Mouse (Mus musculus) E14TG2a.4 (cell line): ENCODE measurements around the gene Gjc2.

Source experiments
- H3K27me3 ChIP-seq: 2 replicates; pipeline ENCODE4 v1.6.1; 2014; ENCODE audit warnings: low read length, control low read depth; ENCODE audit not compliant: insufficient read depth
- H3K36me3 ChIP-seq: 2 replicates; pipeline ENCODE4 v1.6.1; 2014; ENCODE audit warnings: low read length, control low read depth; ENCODE audit not compliant: insufficient read depth
- H3K4me1 ChIP-seq: replicated peaks from 2 replicates; pipeline ENCODE4 v1.6.1; 2014; ENCODE audit warnings: low read depth, low read length, control low read depth
- H3K4me3 ChIP-seq: replicated peaks from 2 replicates; pipeline ENCODE4 v1.5.1; 2014; ENCODE audit warnings: mild to moderate bottlenecking, low read length
- H3K9me3 ChIP-seq: 2 replicates; pipeline ENCODE4 v1.6.1; 2014; ENCODE audit warnings: low read length, control low read depth
- CTCF ChIP-seq: conservative IDR thresholded peaks from 2 replicates; pipeline ENCODE4 v1.5.1; 2014; ENCODE audit warnings: low read length
- NANOG ChIP-seq: IDR thresholded peaks from 2 replicates; pipeline ENCODE4 v1.6.1; 2014; ENCODE audit warnings: borderline replicate concordance, low read length, mixed read lengths
- POU5F1 ChIP-seq: IDR thresholded peaks from 2 replicates; pipeline ENCODE4 v1.6.1; 2014; ENCODE audit warnings: low read length, borderline replicate concordance

Gene Gjc2

DNA sequence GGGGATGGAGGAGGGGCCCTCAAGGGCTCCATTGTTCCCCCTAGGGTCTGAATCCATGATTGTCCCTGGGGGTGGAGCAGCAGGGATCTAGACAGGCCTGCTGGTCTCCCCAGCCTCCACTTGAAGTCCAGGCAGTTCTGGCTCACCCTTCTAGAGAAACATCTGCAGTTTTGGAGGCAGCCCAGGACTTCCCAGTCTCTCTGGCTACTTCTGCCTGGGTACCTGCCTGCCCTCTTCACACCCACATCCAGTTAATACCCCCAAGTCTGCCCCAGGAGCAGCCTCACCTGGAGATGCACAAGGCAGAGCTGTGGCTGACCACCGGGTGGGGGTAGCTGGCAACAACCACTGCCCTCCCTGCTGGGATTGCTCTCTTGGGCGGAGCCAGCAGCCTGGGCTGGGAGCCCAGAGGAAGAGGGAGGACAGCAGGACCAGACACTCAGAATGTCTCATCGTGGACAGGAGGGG, at the start of gene Gjc2:
Gene Gjc2 (minus strand): TSS at position 350 of the 468 bp plus-strand sequence.
- TF ChIP-seq CTCF: no peak
- H3K4me1 ChIP-seq: peaks cover 34% of the 10 kb centered on the region
- H3K36me3 ChIP-seq: peaks cover 63% of the 10 kb centered on the region

DNA sequence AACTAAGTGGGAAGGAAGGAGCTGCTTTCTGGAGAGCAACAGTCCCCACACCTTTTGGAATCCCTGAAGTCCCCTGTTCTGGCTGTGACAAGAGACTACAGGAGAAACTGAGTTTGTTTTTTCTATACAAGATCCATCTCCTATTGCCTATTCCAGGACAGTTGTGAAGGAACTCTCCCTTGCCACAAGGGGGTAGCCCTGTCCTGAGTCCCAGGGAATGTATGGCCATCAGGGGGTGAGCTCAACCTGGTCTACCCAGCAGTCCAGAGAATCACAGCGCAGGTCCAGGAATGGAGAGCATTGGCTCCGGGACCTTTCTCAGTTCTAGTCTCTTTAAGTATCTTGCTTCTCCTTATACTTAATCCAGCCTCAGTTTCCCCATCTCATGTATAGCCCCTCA, 49.8 kb upstream of the Gjc2 start:
- peaks cover 21% of the 10 kb centered on the region for H3K4me1 ChIP-seq
- H3K27me3 ChIP-seq: no peaks in the 10 kb centered on the region

More for the DNA sequence above, at the start of gene Gjc2:
- no peaks in the 10 kb centered on the region for H3K9me3 ChIP-seq
- H3K4me3 ChIP-seq: no peak within 1 kb of the TSS
- H3K27me3 ChIP-seq: peaks cover 18% of the 10 kb centered on the region

DNA sequence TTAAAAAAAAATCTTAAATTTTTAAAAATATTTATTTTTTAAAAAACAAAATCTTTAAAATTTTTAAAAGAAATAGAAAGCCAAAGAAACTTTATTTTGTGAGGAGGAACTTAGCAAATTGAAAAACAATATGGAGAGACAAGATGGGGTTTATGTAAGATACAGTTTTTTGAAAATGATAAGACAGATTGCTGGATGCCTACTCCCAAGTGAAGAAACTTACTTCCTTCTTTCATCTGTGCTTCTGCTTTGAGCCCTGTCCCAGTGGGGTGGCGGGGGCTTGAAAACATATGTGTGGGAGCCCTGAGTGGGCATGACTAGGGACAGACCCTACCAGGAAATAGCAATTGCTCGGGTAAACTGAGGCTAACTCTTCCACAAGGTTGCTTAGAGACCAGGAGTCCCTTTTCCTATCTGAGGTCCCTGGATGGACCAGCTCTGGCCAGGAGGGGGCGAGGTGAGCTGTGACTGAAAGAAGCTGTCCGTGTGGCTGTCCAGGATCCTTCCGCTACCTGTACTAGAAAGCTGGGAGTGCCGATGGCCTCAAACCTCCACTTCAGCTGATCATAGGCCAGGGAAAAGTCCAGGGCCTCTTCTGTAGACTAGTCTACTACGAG, 47.2 kb upstream of the Gjc2 start:
- Histone ChIP-seq H3K9me3 (no peaks in the 10 kb centered on the region), H3K4me1 (peaks cover 42% of the 10 kb centered on the region), H3K4me3 (no peak overlapping the region), H3K36me3 (peaks cover 17% of the 10 kb centered on the region), H3K27me3 (no peaks in the 10 kb centered on the region)
- TF ChIP-seq CTCF (peak; percentile 53), POU5F1 (no peak)

More for the DNA sequence above, 49.8 kb upstream of the Gjc2 start:
- Histone ChIP-seq H3K36me3 (no peaks in the 10 kb centered on the region), H3K4me3 (no peak overlapping the region), H3K9me3 (no peaks in the 10 kb centered on the region)
- no peak; the same call in 1 of the 2 replicates for TF ChIP-seq CTCF
- TF ChIP-seq POU5F1: no peak
- TF ChIP-seq NANOG: no peak

DNA sequence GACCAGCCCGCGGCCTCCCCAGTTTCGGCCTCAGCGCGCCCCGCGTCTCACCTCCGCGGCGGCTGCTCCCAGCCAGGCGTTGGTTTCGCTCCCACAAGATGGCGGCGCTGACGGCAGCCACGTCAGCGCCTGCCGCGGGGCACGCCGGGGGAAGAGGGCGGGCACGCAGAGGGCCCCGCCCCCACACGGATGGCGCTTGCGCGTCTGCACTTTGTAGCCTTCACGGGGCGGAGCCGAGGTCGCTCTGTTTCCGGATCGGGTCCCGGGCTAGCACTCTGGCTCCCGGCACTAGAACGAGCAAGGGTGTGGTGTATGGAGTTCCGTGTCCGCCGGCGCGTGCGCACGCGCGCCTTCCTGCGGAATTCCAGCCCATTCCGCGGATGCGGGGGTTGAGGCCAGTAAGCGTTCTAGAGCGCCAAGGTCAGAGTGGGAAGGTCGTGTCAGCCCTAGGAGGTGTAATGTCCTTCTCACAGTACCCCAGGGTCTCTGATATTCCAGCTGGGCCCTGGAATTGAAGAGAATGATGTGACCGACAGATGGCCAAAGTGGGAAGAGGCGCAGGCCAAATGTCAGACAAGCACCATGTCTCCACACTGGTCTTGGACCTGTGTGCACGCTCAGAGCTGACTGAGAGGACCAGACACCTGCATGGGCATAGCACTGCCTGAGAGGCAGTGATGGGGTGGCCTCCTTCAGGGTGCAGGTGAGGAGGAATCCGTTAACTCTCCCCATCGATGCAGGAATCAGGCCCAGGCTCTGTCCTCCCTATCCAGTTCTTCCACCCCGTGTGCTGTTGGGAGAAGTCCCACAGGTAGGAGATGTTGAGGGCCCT, 45.3 kb upstream of the Gjc2 start, which contains the start of gene Arf1:
Gene Arf1 (minus strand): TSS at position 149 of the 832 bp plus-strand sequence.
- no peaks in the 10 kb centered on the region for H3K9me3 ChIP-seq
- no peak for TF ChIP-seq NANOG
- TF ChIP-seq CTCF: no peak
- no peak for TF ChIP-seq POU5F1
- peaks cover 56% of the 10 kb centered on the region for H3K4me1 ChIP-seq
- peak within 1 kb of the TSS; percentile 99 for H3K4me3 ChIP-seq
- peaks cover 36% of the 10 kb centered on the region for H3K36me3 ChIP-seq
- no peaks in the 10 kb centered on the region for H3K27me3 ChIP-seq

DNA sequence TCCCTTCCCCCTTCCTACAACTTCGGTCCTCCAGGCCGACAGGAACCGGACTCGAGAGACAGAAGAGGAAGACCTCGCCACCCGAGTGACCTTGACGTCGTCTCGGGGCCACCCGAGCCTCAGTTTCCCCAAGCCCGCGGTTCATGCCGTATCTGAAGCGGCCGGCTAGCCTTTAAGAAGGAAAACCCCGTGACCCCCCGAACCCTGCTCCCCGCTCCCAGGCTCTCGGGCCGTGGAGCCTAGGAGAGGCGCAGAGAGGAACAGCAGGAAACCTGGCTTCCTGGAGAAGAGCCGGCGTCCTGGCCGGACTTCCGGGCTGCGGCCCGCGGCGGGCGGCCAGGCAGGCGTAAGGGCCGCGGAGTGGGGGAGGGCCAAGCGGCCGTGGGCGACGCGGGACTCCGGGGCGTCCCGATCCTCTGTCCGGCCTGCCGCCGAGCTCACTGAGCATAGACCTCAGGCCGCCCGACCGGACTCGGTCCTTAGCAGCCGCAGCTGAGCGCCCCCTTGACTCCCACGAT, 44.6 kb upstream of the Gjc2 start:
- peak overlapping the region; percentile 99 for H3K4me3 ChIP-seq
- TF ChIP-seq NANOG: no peak
- TF ChIP-seq CTCF: no peak
- TF ChIP-seq POU5F1: no peak
- peaks cover 63% of the 10 kb centered on the region for H3K4me1 ChIP-seq
- peaks cover 42% of the 10 kb centered on the region for H3K36me3 ChIP-seq
- H3K9me3 ChIP-seq: no peaks in the 10 kb centered on the region
- no peaks in the 10 kb centered on the region for H3K27me3 ChIP-seq

DNA sequence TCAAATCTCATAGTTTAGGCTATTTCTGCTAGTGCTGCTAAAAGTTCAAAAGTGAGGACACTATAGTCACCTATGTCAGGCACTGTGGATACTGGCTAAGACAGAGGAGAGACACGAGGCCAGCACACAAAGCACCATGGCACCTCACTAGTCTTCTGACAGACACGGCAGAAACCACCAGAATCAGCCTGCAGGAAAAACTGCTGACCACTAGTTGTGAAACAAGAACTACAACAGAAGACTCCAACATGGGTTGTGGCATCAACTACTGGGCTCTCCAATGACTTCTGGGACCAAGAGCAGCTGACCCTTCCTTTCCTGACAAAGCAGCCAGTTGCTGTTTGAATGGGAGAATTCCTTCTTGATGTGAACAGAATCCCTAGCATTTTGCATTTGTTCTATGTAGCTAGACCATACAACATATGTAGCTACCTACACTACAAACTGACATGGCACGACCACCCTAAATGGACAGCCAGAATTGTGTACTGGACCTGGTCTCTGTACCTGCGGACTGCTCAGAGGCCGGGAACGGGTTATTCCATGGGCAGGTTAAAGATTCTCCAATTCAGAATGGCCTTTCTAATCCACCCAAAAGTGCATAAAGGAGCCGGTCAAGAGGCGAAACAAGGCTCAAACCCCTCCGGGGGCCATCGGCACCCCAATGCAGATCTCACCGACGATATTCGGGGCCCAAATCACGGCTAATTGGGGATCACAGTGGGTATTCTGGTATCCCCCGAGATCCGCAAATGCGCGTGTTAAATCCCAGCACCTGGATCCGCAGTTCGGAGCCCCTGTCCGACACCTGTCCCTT, 44.0 kb upstream of the Gjc2 start:
- H3K36me3 ChIP-seq: peaks cover 48% of the 10 kb centered on the region
- TF ChIP-seq CTCF (no peak), POU5F1 (no peak), NANOG (no peak)

DNA sequence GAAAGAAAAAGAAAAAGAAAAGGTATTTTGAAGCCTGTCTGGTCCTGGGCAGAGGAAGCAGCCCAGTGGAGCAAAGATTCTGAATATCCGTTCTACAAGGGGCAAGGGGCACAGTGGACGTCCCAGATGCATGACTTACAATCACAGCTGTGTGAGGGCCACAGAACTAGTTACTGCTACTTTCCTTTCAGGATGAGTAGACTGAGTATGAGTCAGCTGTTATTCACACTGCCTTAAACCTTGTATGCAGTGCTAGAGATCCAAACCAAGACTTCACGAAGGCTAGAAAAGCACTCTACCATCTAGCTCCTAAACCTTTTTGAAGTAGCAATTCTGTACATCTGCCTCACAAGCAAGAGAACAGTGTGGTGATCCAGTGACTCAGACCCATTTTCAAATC, 43.2 kb upstream of the Gjc2 start:
- Histone ChIP-seq H3K27me3 (no peaks in the 10 kb centered on the region), H3K36me3 (peaks cover 55% of the 10 kb centered on the region), H3K4me1 (peaks cover 76% of the 10 kb centered on the region), H3K9me3 (no peaks in the 10 kb centered on the region), H3K4me3 (peak overlapping the region; percentile 99)
- TF ChIP-seq NANOG (no peak), POU5F1 (no peak), CTCF (no peak)

More for the DNA sequence above, 44.0 kb upstream of the Gjc2 start:
- no peaks in the 10 kb centered on the region for H3K9me3 ChIP-seq
- H3K27me3 ChIP-seq: no peaks in the 10 kb centered on the region
- H3K4me1 ChIP-seq: peaks cover 68% of the 10 kb centered on the region
- peak overlapping the region; percentile 99 for H3K4me3 ChIP-seq

DNA sequence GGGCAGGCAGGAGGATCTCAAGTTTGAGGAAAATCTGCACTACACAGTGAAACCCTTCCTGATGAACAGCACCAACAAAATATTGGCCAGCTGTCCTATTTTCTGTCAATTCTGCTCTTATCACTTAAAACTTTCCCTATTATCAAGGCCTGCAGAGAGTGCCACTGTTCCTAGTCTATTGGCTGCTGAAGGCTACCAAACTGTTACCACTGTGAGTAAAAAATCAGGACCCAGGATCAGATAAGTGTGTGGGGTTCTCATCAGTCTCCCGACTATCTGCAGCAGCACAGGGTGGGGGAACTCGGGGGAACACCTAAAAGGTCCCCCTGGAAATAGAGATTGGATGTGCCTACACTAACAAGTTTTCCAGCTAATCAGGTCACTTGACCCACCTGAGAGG, 42.2 kb upstream of the Gjc2 start:
- H3K4me3 ChIP-seq: no peak overlapping the region
- peaks cover 66% of the 10 kb centered on the region for H3K36me3 ChIP-seq
- H3K9me3 ChIP-seq: no peaks in the 10 kb centered on the region
- H3K27me3 ChIP-seq: no peaks in the 10 kb centered on the region
- no peak for TF ChIP-seq POU5F1
- peaks cover 81% of the 10 kb centered on the region for H3K4me1 ChIP-seq
